Mouse (Mus musculus) macrophage (primary cell): ENCODE measurements around the gene Pof1b. TPM values are rescaled to one million over a fixed set of nuclear protein-coding genes. Genes with fewer than 3 reads are reported as not detected.

Experiments
- H3K27ac ChIP-seq: fragments of 350-480 bp; formaldehyde crosslinking; 2 replicates; pipeline ENCODE4 v1.9.0; 2021
- H3K36me3 ChIP-seq: fragments of 350-480 bp; formaldehyde crosslinking; 2 replicates; pipeline ENCODE4 v1.9.0; 2021; ENCODE audit errors: inconsistent target
- H3K4me3 ChIP-seq: fragments of 350-480 bp; formaldehyde crosslinking; 2 replicates; pipeline ENCODE4 v1.9.0; 2021; ENCODE audit errors: inconsistent target
- H3K79me2 ChIP-seq: fragments of 350-480 bp; formaldehyde crosslinking; 2 replicates; pipeline ENCODE4 v1.9.0; 2021; ENCODE audit errors: inconsistent target
- WGBS: methylation state at CpG from one replicate; pipeline ENCODE4 v1.1.7; 2026; ENCODE audit warnings: inconsistent platforms; ENCODE audit not compliant: missing documents; 5-methylcytosine and 5-hydroxymethylcytosine counted together
- polyA plus RNA-seq: library from polyadenylated mRNA; stranded (reverse); fragments of 250-400 nt; gene quantifications from 3 replicates; pipeline ENCODE4 v1.2.4, GENCODE M21; 2018; ENCODE audit warnings: inconsistent platforms
- total RNA-seq, 78 experiments: library from RNA; depleted of rRNA; stranded (reverse); fragments of 250-400 nt; gene quantifications; 1 replicate in 9 of 78; 2 replicates in 24 of 78; 3 replicates in 43 of 78; 4 replicates in 2 of 78; pipeline ENCODE4 v1.2.4; 2018; ENCODE audit warnings: inconsistent platforms in 56 of 78

Gene Pof1b
- not detected for total RNA-seq (2018; cell fraction: chromatin; rRNA removed)
- total RNA-seq (2018; cell fraction: cytosol; rRNA removed), result not detected
- total RNA-seq (2018; cell fraction: nucleus; rRNA removed), result not detected
- polyA plus RNA-seq, result not detected in 3 replicates

DNA sequence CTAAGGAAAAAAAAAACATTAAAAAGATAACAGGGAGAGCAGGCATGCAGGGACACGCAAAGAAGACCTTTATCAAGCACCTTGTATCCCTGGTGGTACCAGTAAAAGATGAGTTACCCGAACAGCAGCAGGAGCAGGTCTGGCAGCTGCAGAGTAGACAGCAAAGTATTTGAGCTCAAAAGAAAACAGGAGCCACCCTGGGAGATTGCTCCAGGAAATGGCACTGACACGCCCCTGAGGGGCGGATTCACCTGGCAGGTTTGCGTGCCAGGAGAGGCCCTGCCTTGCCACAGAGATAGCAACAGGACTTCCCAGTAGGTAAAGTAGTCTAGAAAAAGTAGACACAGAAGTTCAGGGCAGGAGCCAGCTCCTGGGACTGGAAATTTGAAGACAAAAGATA, at the start of gene Pof1b:
TSS of gene Pof1b (minus strand) at position 144 of the 400 bp plus-strand sequence.
- Histone ChIP-seq H3K27ac (no peak within 1 kb of the TSS), H3K36me3 (no peaks in the 10 kb centered on the region), H3K79me2 (no peaks in the 10 kb centered on the region), H3K4me3 (no peak within 1 kb of the TSS)
- WGBS, result 83% methylated on average over 5 of the region's 5 CpGs

DNA sequence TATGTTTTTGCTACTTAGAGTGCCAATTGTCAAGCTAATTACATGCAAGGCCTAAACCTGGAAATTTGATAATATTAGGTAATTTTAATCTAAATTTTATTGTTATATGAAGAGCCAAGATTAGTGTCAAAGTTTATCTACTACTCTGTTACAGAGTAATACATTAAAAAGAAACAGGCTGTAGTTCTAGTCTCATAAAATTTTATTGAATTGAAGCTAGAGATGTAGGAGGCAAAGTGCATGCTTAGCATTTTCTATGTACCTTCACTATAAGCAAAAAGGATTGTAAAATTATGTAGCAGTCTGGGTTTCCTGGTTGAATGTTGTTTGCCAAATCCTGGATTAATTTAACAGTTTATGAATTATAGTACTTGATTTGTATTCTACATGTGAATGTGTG, 18.1 kb upstream of the Pof1b start:
- Histone ChIP-seq H3K36me3 (no peaks in the 10 kb centered on the region), H3K4me3 (no peak overlapping the region), H3K79me2 (no peaks in the 10 kb centered on the region), H3K27ac (no peak overlapping the region)

GRCm38 (mm10) chrX:112694392-112694791, 4.1 kb downstream of the Pof1b start:
- Histone ChIP-seq H3K79me2 (no peaks in the 10 kb centered on the region), H3K4me3 (no peak overlapping the region), H3K27ac (no peak overlapping the region), H3K36me3 (no peaks in the 10 kb centered on the region)
- 67% methylated on average over 1 of the region's 1 CpGs for whole genome bisulfite sequencing

- Histone ChIP-seq H3K36me3 (no peaks in the 10 kb centered on the region), H3K27ac (no peak overlapping the region), H3K4me3 (no peak overlapping the region), H3K79me2 (no peaks in the 10 kb centered on the region)
- 52% methylated on average over 5 of the region's 5 CpGs for WGBS
Observed at GRCm38 (mm10) chrX:112680605-112681004, 17.8 kb downstream of the Pof1b start.

GRCm38 (mm10) chrX:112675525-112675924, 22.9 kb downstream of the Pof1b start:
- H3K27ac ChIP-seq, result no peak overlapping the region
- 50% methylated on average over 1 of the region's 1 CpGs for WGBS
- no peaks in the 10 kb centered on the region for H3K36me3 ChIP-seq
- H3K79me2 ChIP-seq, result no peaks in the 10 kb centered on the region
- no peak overlapping the region for H3K4me3 ChIP-seq

DNA sequence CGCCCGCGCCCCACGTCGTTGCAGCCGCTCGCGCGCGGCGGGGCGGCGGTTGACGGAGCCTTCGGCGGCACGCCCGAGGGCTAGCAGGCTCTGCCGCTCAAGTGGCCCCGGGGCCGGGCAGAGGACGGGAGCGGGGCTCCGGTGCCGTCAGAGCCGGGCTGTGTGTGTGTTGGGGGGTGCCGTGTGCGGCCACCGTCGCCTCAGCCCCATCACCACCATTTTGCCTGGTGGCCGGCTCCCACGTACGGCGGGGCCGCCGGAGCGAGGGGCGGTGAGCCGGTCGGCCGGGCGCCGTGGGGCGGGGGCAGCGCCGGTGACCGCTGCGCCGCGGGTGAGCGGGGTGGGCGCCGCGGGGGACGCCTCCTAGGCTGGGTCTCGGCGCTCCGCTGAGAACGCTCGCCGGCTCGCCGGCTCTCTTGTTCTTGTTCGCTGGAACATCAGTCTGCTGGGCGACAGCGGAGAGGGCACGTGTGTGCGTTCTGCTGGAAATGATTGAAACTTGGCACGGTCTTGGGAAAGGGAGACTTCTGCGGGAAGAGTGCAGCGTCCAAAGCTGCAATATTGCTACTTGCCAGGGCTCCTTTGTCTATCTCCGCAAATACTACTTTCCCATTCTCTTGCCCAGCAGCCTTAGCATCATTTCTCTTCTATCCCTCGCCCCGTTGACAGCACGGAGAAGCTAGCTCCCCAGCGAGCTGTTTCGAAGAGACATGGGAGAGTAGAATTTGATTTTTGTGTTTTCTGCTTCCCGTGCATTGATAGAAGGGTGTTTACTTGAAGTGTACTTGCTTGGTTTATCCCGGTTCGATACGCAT, 96.9 kb downstream of the Pof1b start:
- H3K27ac ChIP-seq, result no peak overlapping the region
- WGBS, result 25% methylated on average over 42 of the region's 81 CpGs
- no peak overlapping the region for H3K4me3 ChIP-seq
- no peaks in the 10 kb centered on the region for H3K36me3 ChIP-seq
- H3K79me2 ChIP-seq, result no peaks in the 10 kb centered on the region

DNA sequence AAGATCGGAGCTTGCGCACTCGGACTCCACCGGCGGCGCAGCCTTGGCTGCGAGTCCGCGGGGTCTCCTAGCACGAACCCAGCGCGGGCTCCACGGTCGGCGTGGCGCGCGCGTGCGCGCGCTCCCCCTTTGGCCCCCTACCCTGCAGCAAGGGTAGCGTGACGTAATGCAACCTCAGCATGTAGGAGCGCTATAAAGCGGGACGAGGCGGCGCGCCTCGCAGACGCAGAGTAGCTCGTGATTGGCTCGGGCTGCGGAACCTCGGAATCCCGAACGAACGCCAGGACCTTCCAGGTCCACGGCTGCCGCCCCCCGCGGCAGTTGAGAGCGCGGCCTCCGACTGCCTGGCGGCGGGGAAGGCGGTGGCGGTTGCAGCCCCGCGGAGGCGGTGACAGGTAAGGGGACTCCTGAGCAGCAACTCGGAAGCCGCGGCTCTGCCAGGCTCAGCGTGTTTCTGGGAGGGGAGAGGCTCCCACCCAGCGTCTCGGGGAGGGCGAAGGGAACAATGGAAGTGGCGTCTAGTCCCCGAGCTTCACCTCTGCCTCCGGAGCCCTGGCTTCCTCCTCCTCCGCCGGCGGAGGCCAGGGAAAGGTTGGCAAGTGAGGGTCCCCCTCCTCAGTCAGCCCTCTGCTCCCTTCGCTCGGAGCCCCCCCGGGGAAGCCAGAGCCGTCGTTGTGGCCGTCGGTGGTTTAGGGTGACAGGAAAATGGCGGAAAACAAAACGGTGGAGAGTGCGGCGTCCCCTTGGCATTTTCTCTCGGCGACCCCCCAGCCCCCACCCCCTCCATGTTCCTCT, 97.7 kb downstream of the Pof1b start, which contains the start of gene Zfp711:
TSS of gene Zfp711 (plus strand) at position 16 of the 795 bp plus-strand sequence.
- no peak within 1 kb of the TSS for H3K4me3 ChIP-seq
- H3K79me2 ChIP-seq, result no peaks in the 10 kb centered on the region
- H3K27ac ChIP-seq, result no peak within 1 kb of the TSS
- 18% methylated on average over 68 of the region's 79 CpGs for WGBS
- H3K36me3 ChIP-seq, result no peaks in the 10 kb centered on the region

Other genes starting within 250 kb of the Pof1b start
- gene 2010106E10Rik, start 203.4 kb downstream of the Pof1b start, polyA plus RNA-seq, result not detected in 3 replicates
- gene Zfp711, start 98.1 kb downstream of the Pof1b start, polyA plus RNA-seq, result not detected in 3 replicates